Mouse (Mus musculus): ENCODE measurements around the gene Ap1g2. TPM values are rescaled to one million over a fixed set of nuclear protein-coding genes. Genes with fewer than 3 reads are reported as not detected.

Gene Ap1g2
- 100 to 1,000 TPM in 1 of 2 experiments, 10 to 100 TPM in 1; 99.1 to 102 TPM for polyA plus RNA-seq (2017; shearing (Covaris generic))

- ATAC-seq = peak; percentile 97
Observed at GRCm38 (mm10) chr14:55105836-55106809, at the start of gene Ap1g2. Gene Ap1g2 (minus strand): TSS chr14:55106593.

GRCm38 (mm10) chr14:55152951-55153481 is 46.6 kb upstream of the Ap1g2 start:
- ATAC-seq = no peak

GRCm38 (mm10) chr14:55152174-55152573 is 45.8 kb upstream of the Ap1g2 start:
- no peak for ATAC-seq

- no peak for ATAC-seq
Observed at GRCm38 (mm10) chr14:55150985-55151384, 44.6 kb upstream of the Ap1g2 start.

- ATAC-seq = no peak
Observed at GRCm38 (mm10) chr14:55149041-55149440, 42.6 kb upstream of the Ap1g2 start.

DNA sequence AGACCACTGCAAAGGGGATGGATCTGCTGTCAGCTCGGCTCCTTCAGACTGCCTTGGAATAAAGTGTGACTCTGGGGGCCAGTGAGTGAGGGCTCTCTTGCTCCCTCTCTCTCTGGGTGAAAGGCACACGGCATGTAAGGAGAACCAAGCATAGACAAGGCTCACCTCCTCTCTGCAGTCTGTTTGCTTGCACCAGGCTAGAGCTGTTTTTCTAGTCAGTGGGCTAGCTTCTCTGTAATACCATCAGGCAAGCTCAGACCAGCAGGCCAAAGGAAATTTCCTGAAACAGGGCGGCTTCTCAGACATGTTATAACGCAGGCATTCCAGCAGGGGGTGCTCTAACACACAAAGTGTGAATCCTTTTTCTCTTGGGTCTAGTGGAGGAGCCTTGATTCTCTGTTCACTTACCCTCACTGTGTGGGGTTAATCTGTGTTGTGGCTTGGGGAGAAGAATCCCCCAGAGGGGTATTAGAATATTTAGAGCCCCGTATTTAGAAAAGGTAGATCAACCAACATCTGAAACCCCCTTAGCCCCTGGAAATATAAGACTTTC is 42.0 kb upstream of the Ap1g2 start:
- no peak for ATAC-seq

GRCm38 (mm10) chr14:55146829-55147401 is 40.5 kb upstream of the Ap1g2 start:
- ATAC-seq = no peak

DNA sequence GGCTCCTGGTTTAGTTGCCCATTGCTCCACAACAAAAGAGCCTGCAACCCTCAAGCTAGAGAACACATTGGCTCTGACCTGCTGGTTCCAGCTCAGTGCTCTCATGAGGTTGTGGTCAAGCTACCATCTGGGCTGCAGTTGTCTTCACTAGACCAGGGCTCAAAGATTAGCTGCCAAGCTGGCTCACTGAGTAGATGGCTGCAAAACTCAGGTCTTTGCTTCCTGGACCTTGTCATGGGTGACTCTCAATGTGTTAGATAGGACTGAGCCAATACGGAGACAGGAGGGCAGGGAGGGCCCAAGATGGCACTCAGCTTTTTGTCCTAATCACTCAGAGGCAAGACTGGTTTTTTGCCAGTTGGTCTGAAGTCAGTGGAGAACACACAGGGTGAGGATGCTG is 39.9 kb upstream of the Ap1g2 start:
- ATAC-seq = no peak

DNA sequence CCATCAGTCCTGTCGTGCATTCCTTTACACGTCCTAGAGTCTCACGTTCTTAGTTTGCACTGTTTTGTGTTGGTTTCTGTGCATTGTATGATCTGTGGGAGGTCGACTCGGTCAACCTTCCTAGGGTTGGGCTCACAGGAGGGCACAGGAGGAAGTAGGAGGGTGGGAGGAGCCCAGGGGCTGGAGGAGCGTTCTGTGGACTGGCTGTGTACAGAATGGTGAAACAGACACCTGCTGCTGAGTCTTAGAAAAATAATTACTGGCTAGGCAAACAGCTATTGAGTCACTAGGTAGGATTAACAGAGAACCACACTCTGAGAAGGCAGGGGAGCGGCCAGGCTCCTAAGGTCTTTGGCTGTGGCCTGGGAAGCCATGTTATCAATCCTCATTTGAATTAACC is 32.9 kb upstream of the Ap1g2 start:
- ATAC-seq = no peak

- no peak for ATAC-seq
Observed at GRCm38 (mm10) chr14:55135676-55136075, 29.3 kb upstream of the Ap1g2 start.

- ATAC-seq = no peak
Observed at GRCm38 (mm10) chr14:55126521-55126920, 20.1 kb upstream of the Ap1g2 start.

- no peak for ATAC-seq
Observed at GRCm38 (mm10) chr14:55125711-55126110, 19.3 kb upstream of the Ap1g2 start.

DNA sequence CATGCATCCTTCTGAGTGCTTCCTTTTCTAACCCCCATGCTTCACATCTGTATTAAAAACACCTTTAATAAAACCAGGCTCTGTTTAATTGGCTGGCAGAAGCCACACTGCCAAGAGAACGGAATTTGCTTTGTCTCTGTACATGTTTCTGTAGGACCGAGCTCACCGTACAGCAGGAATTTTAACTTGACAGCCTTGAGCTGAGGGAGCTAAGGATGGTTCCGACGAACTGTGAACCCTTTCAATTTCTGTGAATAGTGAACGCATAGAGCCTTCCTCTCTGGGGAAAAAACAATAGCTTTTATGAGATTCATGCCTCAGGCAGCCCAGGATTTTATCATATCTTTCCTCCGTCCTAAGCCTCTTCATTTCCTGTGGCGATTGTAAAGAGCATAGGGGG is 16.0 kb upstream of the Ap1g2 start:
- no peak for ATAC-seq

DNA sequence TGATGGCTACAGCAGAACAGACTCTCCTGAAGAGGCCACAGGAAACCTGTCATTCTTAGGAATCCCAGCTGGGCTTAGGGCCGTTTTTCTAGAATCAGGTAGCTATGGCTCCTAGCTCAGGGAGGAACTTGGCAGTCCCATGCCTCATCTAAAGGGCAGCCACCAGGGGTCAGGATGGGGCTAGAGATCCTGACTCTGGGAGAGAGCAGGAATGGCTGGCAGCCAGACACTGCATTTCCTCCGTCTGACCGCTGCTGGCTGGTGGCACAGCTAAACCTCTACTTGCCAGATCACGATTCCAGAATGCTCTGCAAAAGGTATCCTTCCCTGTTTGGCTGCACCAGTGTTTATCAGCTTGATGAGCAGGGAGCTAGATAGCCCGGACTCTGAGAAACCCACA is 15.6 kb upstream of the Ap1g2 start:
- no peak for ATAC-seq

DNA sequence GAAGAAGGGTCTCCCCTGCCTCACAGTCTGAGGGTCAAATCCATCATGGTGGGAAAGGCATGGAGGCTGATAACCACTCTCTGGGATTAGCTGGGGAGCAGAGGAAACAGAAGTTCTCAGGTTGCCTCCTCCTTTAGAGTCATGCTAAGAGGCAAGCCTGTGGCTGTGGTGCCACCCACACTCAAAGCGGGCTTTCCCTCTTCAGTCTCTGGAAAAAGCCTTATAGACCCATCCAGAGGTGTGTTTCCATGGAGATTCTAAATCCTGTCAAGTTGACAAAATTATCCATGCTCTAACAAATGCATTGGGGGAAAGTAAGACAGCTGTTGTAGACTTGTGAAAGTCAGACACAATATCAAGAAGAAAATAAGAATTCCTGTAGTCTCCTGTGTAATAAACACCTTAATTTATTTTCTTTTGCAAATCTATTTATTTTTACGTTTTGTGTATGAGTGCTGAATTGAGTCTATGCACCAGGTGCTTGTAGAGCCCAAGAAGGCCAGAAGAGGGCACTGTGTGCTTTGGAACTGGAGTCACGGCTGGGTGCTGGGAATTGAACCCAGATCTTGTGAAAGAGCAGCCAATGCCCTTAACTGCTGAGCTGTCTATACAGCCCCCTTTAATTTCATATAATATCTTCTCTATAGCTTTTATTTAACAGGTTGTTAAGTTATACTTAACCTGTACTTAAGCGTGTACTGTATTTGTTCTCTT is 13.2 kb upstream of the Ap1g2 start:
- ATAC-seq = no peak

GRCm38 (mm10) chr14:55118852-55119251 is 12.5 kb upstream of the Ap1g2 start:
- ATAC-seq = no peak

GRCm38 (mm10) chr14:55116425-55117200 is 10.2 kb upstream of the Ap1g2 start, which contains the start of gene Jph4:
Gene Jph4 (minus strand): TSS chr14:55116935.
- no peak for ATAC-seq

- no peak for ATAC-seq
Observed at GRCm38 (mm10) chr14:55115846-55116245, 9.5 kb upstream of the Ap1g2 start.

- no peak for ATAC-seq
Observed at GRCm38 (mm10) chr14:55114759-55115701, 8.6 kb upstream of the Ap1g2 start.

- ATAC-seq = no peak
Observed at GRCm38 (mm10) chr14:55113975-55114645, 7.7 kb upstream of the Ap1g2 start.

Data from activated CD4-positive, CD25-positive, alpha-beta regulatory T cell, adult 4 months (primary cell).